Comparison of ENCODE assay signal across 23 mouse cellular contexts in genomic region chr14:61137410-61137809, GRCm38 (mm10). TPM values are rescaled to one million over a fixed set of nuclear protein-coding genes. Genes with fewer than 3 reads are reported as not detected.
DNase-seq lines count a peak whose midpoint lies in the region; ATAC-seq and TF ChIP-seq lines count a peak whose summit lies in the region.
"Had no signal": no experiment of that assay in that cellular context is flagged by ENCODE, and none has a peak within 500 bp of the region (broad histone marks: within the 10 kb centered on the region; RNA-seq: fewer than 3 reads in every experiment).

No protein-coding gene starts in this region.

- no peak for TF ChIP-seq CTCF in liver, postnatal 0 days (IDR thresholded peaks at IDR 0.05; ENCODE audit: low read depth)

- WGBS in embryonic facial prominence, embryonic 14.5 days: 63% methylated on average over 5 of the region's 5 CpGs
- 70% methylated on average over 5 of the region's 5 CpGs for WGBS in embryonic facial prominence, embryonic 10.5 days
- WGBS in liver, postnatal 0 days (ENCODE audit: insufficient replicate concordance): 65% methylated on average over 5 of the region's 5 CpGs
- WGBS in liver, embryonic 11.5 days: 75% methylated on average over 5 of the region's 5 CpGs

- H3K4me3 ChIP-seq in embryonic facial prominence, embryonic 14.5 days (ENCODE audit: low read depth, low read length): no peak overlapping the region
- no peak overlapping the region for H3K4me3 ChIP-seq in embryonic facial prominence, embryonic 10.5 days
- H3K4me3 ChIP-seq in liver, postnatal 0 days (ENCODE audit: low read depth, low read length): no peak overlapping the region
- H3K4me3 ChIP-seq in liver, embryonic 11.5 days (ENCODE audit: low read depth, low read length): no peak overlapping the region
- H3K4me3 ChIP-seq: myocyte had no signal

- H3K36me3 ChIP-seq in embryonic facial prominence, embryonic 14.5 days (ENCODE audit: control insufficient read depth, insufficient read depth, low read length): no peaks in the 10 kb centered on the region
- no peaks in the 10 kb centered on the region for H3K36me3 ChIP-seq in embryonic facial prominence, embryonic 10.5 days (replicated peaks)
- no peaks in the 10 kb centered on the region for H3K36me3 ChIP-seq in liver, postnatal 0 days (replicated peaks; ENCODE audit: insufficient read depth, low read length)
- H3K36me3 ChIP-seq in liver, embryonic 11.5 days (ENCODE audit: control insufficient read depth, insufficient read depth, low read length): no peaks in the 10 kb centered on the region
- H3K36me3 ChIP-seq: forebrain, embryonic 15.5 days; limb, embryonic 10.5 days; midbrain, embryonic 10.5 days had no signal

- peaks cover 18% of the 10 kb centered on the region for H3K27me3 ChIP-seq in embryonic facial prominence, embryonic 14.5 days (replicated peaks; ENCODE audit: control insufficient read depth, insufficient read depth, low read length)
- H3K27me3 ChIP-seq in embryonic facial prominence, embryonic 10.5 days (replicated peaks; ENCODE audit: low read depth, poor library complexity, severe bottlenecking): peaks cover 38% of the 10 kb centered on the region
- 0 out of 2 replicates have a peak, but pooled peaks cover 7% of the 10 kb centered on the region for H3K27me3 ChIP-seq in liver, postnatal 0 days (ENCODE audit: insufficient read depth, low read length)
- H3K27me3 ChIP-seq in liver, embryonic 11.5 days (replicated peaks; ENCODE audit: control insufficient read depth, insufficient read depth, low read length): peaks cover 22% of the 10 kb centered on the region
- H3K27me3 ChIP-seq: forebrain, embryonic 15.5 days had no signal

- DNase-seq in embryonic facial prominence, embryonic 14.5 days (ENCODE audit: low spot score): peak; percentile 62
- no peak for DNase-seq in embryonic facial prominence, embryonic 10.5 days (ENCODE audit: low spot score)
- DNase-seq in liver, postnatal 0 days: peak; percentile 8
- no peak for DNase-seq in liver, embryonic 11.5 days (ENCODE audit: low spot score)
- DNase-seq in 3134 (ENCODE audit: extremely low read depth, insufficient read length, low spot score) (peak; percentile 23), NIH3T3 (ENCODE audit: low read depth) (peak; percentile 29)
- no peak for DNase-seq in left cerebral cortex, adult 18-20 months (ENCODE audit: low spot score in 2 of 2)
- no peak for DNase-seq in frontal cortex, adult 2 months (ENCODE audit: extremely low spot score in 1 of 2, low spot score in 1 of 2)
- DNase-seq: adrenal gland, postnatal 25 days; cerebellum, adult 9-10 months; gastrocnemius, postnatal 14 days; heart, adult 18-20 months; heart, postnatal 36 days; kidney, adult 8-10 months; kidney, postnatal 10 days; liver; thymus, postnatal 36 days had no signal

- H3K9ac ChIP-seq in embryonic facial prominence, embryonic 14.5 days (ENCODE audit: low read depth, low read length): no peak overlapping the region
- no peak overlapping the region for H3K9ac ChIP-seq in liver, postnatal 0 days (replicated peaks)
- H3K9ac ChIP-seq in liver, embryonic 11.5 days (ENCODE audit: low read depth, low read length): no peak overlapping the region

- TF ChIP-seq EP300 in liver, postnatal 0 days (IDR thresholded peaks at IDR 0.05; ENCODE audit: low read depth): no peak

- H3K27ac ChIP-seq in embryonic facial prominence, embryonic 14.5 days (replicated peaks; ENCODE audit: low read depth, low read length): no peak overlapping the region
- no peak overlapping the region for H3K27ac ChIP-seq in embryonic facial prominence, embryonic 10.5 days (replicated peaks)
- H3K27ac ChIP-seq in liver, postnatal 0 days (ENCODE audit: low read depth): no peak overlapping the region
- no peak overlapping the region for H3K27ac ChIP-seq in liver, embryonic 11.5 days (ENCODE audit: low read depth, low read length)
- H3K27ac ChIP-seq: forebrain, embryonic 15.5 days; limb, embryonic 10.5 days; macrophage; midbrain, embryonic 10.5 days had no signal

- 0 out of 2 replicates have a peak, but pooled peaks cover 2% of the 10 kb centered on the region for H3K4me1 ChIP-seq in embryonic facial prominence, embryonic 14.5 days (ENCODE audit: control insufficient read depth, insufficient read depth, low read length)
- 0 out of 2 replicates have a peak, but pooled peaks cover 4% of the 10 kb centered on the region for H3K4me1 ChIP-seq in embryonic facial prominence, embryonic 10.5 days
- no peaks in the 10 kb centered on the region for H3K4me1 ChIP-seq in liver, postnatal 0 days (ENCODE audit: insufficient read depth)
- no peaks in the 10 kb centered on the region for H3K4me1 ChIP-seq in liver, embryonic 11.5 days (replicated peaks; ENCODE audit: control insufficient read depth, insufficient read depth, low read length)

- no peak overlapping the region for H3K4me2 ChIP-seq in embryonic facial prominence, embryonic 14.5 days (ENCODE audit: low read depth, low read length)
- no peak overlapping the region for H3K4me2 ChIP-seq in liver, postnatal 0 days (ENCODE audit: low read depth, low read length)
- no peak overlapping the region for H3K4me2 ChIP-seq in liver, embryonic 11.5 days

- ATAC-seq in embryonic facial prominence, embryonic 14.5 days (ENCODE audit: low read depth): 0 out of 2 replicates have a peak, but pooled peaks have one; percentile 33
- ATAC-seq in liver, postnatal 0 days: no peak
- no peak for ATAC-seq in liver, embryonic 11.5 days (replicated peaks; ENCODE audit: low FRiP score)
- ATAC-seq: lung, postnatal 0 days had no signal

- H3K9me3 ChIP-seq in embryonic facial prominence, embryonic 14.5 days (ENCODE audit: control insufficient read depth, low read length): no peaks in the 10 kb centered on the region
- H3K9me3 ChIP-seq in embryonic facial prominence, embryonic 10.5 days: no peaks in the 10 kb centered on the region
- no peaks in the 10 kb centered on the region for H3K9me3 ChIP-seq in liver, postnatal 0 days (ENCODE audit: low read length)
- no peaks in the 10 kb centered on the region for H3K9me3 ChIP-seq in liver, embryonic 11.5 days (ENCODE audit: control insufficient read depth, low read length)
- H3K9me3 ChIP-seq: forebrain, embryonic 15.5 days; limb, embryonic 10.5 days; midbrain, embryonic 10.5 days had no signal

RNA-seq across cellular contexts. Expression of gene Sacs, which starts 0.8 kb away (rescaled TPM):
- 5.0 and 5.2 TPM in 2 replicates for polyA plus RNA-seq in embryonic facial prominence, embryonic 14.5 days (2014; fragmentation: Nextera tagmentation; extraction: Ambion mirVana)
- 2.3 and 2.8 TPM in 2 replicates for polyA plus RNA-seq in embryonic facial prominence, embryonic 10.5 days (2016; fragmentation: Nextera tagmentation; extraction: Ambion mirVana)
- polyA plus RNA-seq in liver, postnatal 0 days (2015; fragmentation: Nextera tagmentation; extraction: Ambion mirVana): 0.33 and 0.43 TPM in 2 replicates
- 3.4 and 3.5 TPM in 2 replicates for polyA plus RNA-seq in liver, embryonic 11.5 days (2014; fragmentation: Nextera tagmentation; extraction: Ambion mirVana)
- total RNA-seq in left cerebral cortex, adult 18-20 months (2021): 10 to 100 TPM; 56.2 to 59.4 TPM
- 11.0 and 11.9 TPM in 2 replicates for polyA plus RNA-seq in frontal cortex, adult 2 months (2012; rRNA removed)

Comparison
In these comparisons a context has a peak if more than half of its experiments do, and no peak if none do; other contexts are left out.
1. DNase-seq: peak in embryonic facial prominence, embryonic 14.5 days (single experiment), liver, postnatal 0 days (single experiment), 3134 (single experiment) and NIH3T3 (single experiment); none in embryonic facial prominence, embryonic 10.5 days (single experiment), liver, embryonic 11.5 days (single experiment), left cerebral cortex, adult 18-20 months (0 of 2) and frontal cortex, adult 2 months (0 of 2).